Mouse (Mus musculus) heart, embryonic 10.5 days (tissue): ENCODE measurements around the gene Gm21731. TPM values are rescaled to one million over a fixed set of nuclear protein-coding genes. Genes with fewer than 3 reads are reported as not detected.
"Not testable (repeated sequence)": the region's sequence is repeated elsewhere in the genome, so short reads cannot be mapped to it uniquely, and the experiment has no call there.

Experiments
- DNase-seq: peaks from one replicate; pipeline ENCODE4 v3.0.0-alpha.2; 2017; ENCODE audit warnings: low spot score
- H3K27ac ChIP-seq: fragments of 300-500 bp; sonication (generic); 2 replicates; pipeline ENCODE4 v1.5.1; 2016; ENCODE audit warnings: mild to moderate bottlenecking
- H3K27me3 ChIP-seq: fragments of 300-500 bp; sonication (generic); 2 replicates; pipeline ENCODE4 v1.6.1; 2016; ENCODE audit warnings: mild to moderate bottlenecking; ENCODE audit not compliant: poor library complexity, insufficient read depth, severe bottlenecking
- H3K36me3 ChIP-seq: fragments of 300-500 bp; sonication (generic); 2 replicates; pipeline ENCODE4 v1.6.1; 2016; ENCODE audit warnings: mild to moderate bottlenecking, moderate library complexity
- H3K4me1 ChIP-seq: fragments of 300-500 bp; sonication (generic); 2 replicates; pipeline ENCODE4 v1.6.1; 2016; ENCODE audit warnings: mild to moderate bottlenecking
- H3K4me3 ChIP-seq: fragments of 300-500 bp; sonication (generic); 2 replicates; pipeline ENCODE4 v1.5.1; 2016; ENCODE audit warnings: mild to moderate bottlenecking, moderate library complexity
- H3K9me3 ChIP-seq: fragments of 300-500 bp; sonication (generic); 2 replicates; pipeline ENCODE4 v1.6.1; 2016; ENCODE audit warnings: mild to moderate bottlenecking, moderate library complexity
- WGBS: fragments of 180-500 bp; shearing (Covaris S2); methylation state at CpG from one replicate; pipeline ENCODE4 v1.1.7; 2016; 5-methylcytosine and 5-hydroxymethylcytosine counted together
- polyA plus RNA-seq: library from polyadenylated mRNA; unstranded; fragments of >200 nt; fragmentation: Nextera tagmentation; extraction: Ambion mirVana; gene quantifications from 2 replicates; pipeline ENCODE4 v1.2.1, GENCODE M21; 2016

The Gm21731 gene
- not detected in 2 replicates for polyA plus RNA-seq

- not testable (repeated sequence) for DNase-seq, H3K36me3 ChIP-seq, H3K4me3 ChIP-seq, H3K9me3 ChIP-seq, H3K4me1 ChIP-seq, H3K27me3 ChIP-seq, H3K27ac ChIP-seq
These were observed at the start of gene Gm21731 for GRCm38 (mm10) chr13:120238811-120239210. Gm21731 (plus strand) TSS chr13:120239111.

- H3K36me3 ChIP-seq, H3K27ac ChIP-seq, H3K27me3 ChIP-seq, H3K4me3 ChIP-seq, H3K9me3 ChIP-seq, H3K4me1 ChIP-seq, DNase-seq: not testable (repeated sequence)
- 73% methylated on average over 6 of the region's 8 CpGs for WGBS
These were observed 42.6 kb upstream of the Gm21731 start for GRCm38 (mm10) chr13:120196189-120196821.

- no CpG with 5 or more reads among the region's 2 CpGs for WGBS
- H3K36me3 ChIP-seq, H3K27ac ChIP-seq, H3K4me1 ChIP-seq, H3K4me3 ChIP-seq, H3K9me3 ChIP-seq, DNase-seq, H3K27me3 ChIP-seq: not testable (repeated sequence)
These were observed 23.1 kb upstream of the Gm21731 start, which contains the start of gene Gm21762 for GRCm38 (mm10) chr13:120215847-120216246. Gm21762 (minus strand) TSS chr13:120215947.

- H3K27me3 ChIP-seq, H3K27ac ChIP-seq, H3K4me3 ChIP-seq, H3K36me3 ChIP-seq, H3K4me1 ChIP-seq, H3K9me3 ChIP-seq, DNase-seq: not testable (repeated sequence)
- WGBS: 91% methylated on average over 5 of the region's 5 CpGs
These were observed 18.0 kb upstream of the Gm21731 start for GRCm38 (mm10) chr13:120220922-120221321.

GRCm38 (mm10) chr13:120223012-120223659 lies 15.8 kb upstream of the Gm21731 start:
- H3K27me3 ChIP-seq: not testable (repeated sequence)

GRCm38 (mm10) chr13:120231798-120232197 lies 7.1 kb upstream of the Gm21731 start:
- H3K9me3 ChIP-seq, DNase-seq, H3K4me3 ChIP-seq, H3K36me3 ChIP-seq, H3K27ac ChIP-seq, H3K4me1 ChIP-seq, H3K27me3 ChIP-seq: not testable (repeated sequence)
- 94% methylated on average over 17 of the region's 17 CpGs for WGBS

More at GRCm38 (mm10) chr13:120223012-120223659, 15.8 kb upstream of the Gm21731 start:
- H3K4me1 ChIP-seq, H3K27ac ChIP-seq, DNase-seq, H3K9me3 ChIP-seq, H3K36me3 ChIP-seq, H3K4me3 ChIP-seq: not testable (repeated sequence)
- WGBS: 88% methylated on average over 16 of the region's 25 CpGs

GRCm38 (mm10) chr13:120232447-120233049 lies 6.4 kb upstream of the Gm21731 start:
- H3K4me3 ChIP-seq, H3K27me3 ChIP-seq, H3K27ac ChIP-seq, H3K36me3 ChIP-seq, H3K4me1 ChIP-seq, H3K9me3 ChIP-seq, DNase-seq: not testable (repeated sequence)
- WGBS: 72% methylated on average over 13 of the region's 25 CpGs

GRCm38 (mm10) chr13:120251208-120251924 lies 12.5 kb downstream of the Gm21731 start:
- not testable (repeated sequence) for H3K27me3 ChIP-seq, DNase-seq, H3K4me3 ChIP-seq, H3K27ac ChIP-seq, H3K4me1 ChIP-seq, H3K36me3 ChIP-seq, H3K9me3 ChIP-seq
- 73% methylated on average over 2 of the region's 3 CpGs for WGBS

- not testable (repeated sequence) for H3K4me3 ChIP-seq, H3K27ac ChIP-seq, H3K27me3 ChIP-seq, H3K36me3 ChIP-seq, H3K4me1 ChIP-seq, DNase-seq, H3K9me3 ChIP-seq
- 71% methylated on average over 3 of the region's 3 CpGs for WGBS
These were observed 20.1 kb downstream of the Gm21731 start for GRCm38 (mm10) chr13:120258817-120259658.

- H3K4me1 ChIP-seq, H3K36me3 ChIP-seq, H3K27ac ChIP-seq, H3K4me3 ChIP-seq, H3K27me3 ChIP-seq, H3K9me3 ChIP-seq, DNase-seq: not testable (repeated sequence)
- WGBS: 65% methylated on average over 3 of the region's 3 CpGs
These were observed 20.8 kb downstream of the Gm21731 start for GRCm38 (mm10) chr13:120259718-120260117.

- H3K4me1 ChIP-seq, H3K27ac ChIP-seq, H3K36me3 ChIP-seq, H3K27me3 ChIP-seq, H3K9me3 ChIP-seq, DNase-seq, H3K4me3 ChIP-seq: not testable (repeated sequence)
- WGBS: 81% methylated on average over 2 of the region's 2 CpGs
These were observed 24.0 kb downstream of the Gm21731 start, which contains the start of gene AF067061 for GRCm38 (mm10) chr13:120262870-120263269. AF067061 (plus strand) TSS chr13:120263114.

- H3K4me1 ChIP-seq, H3K36me3 ChIP-seq, DNase-seq, H3K27ac ChIP-seq, H3K27me3 ChIP-seq, H3K9me3 ChIP-seq, H3K4me3 ChIP-seq: not testable (repeated sequence)
- 22% methylated on average over 2 of the region's 2 CpGs for WGBS
These were observed 38.9 kb downstream of the Gm21731 start for GRCm38 (mm10) chr13:120277837-120278236.
